Mouse (Mus musculus) A20 (cell line): ENCODE measurements around the gene Tada1.

Source experiments
- DNase-seq: peaks from one replicate; pipeline ENCODE4 v3.0.0-alpha.2; 2011; ENCODE audit warnings: low read depth, low spot score

Tada1 gene

GRCm38 (mm10) chr1:166384614-166385013 lies 5.7 kb downstream of the Tada1 start:
- DNase-seq: no peak

GRCm38 (mm10) chr1:166385431-166385830 lies 6.5 kb downstream of the Tada1 start:
- no peak for DNase-seq

- no peak for DNase-seq
Measured at GRCm38 (mm10) chr1:166388511-166388910, 9.6 kb downstream of the Tada1 start.

GRCm38 (mm10) chr1:166389406-166390125 lies 10.7 kb downstream of the Tada1 start:
- no peak for DNase-seq

- no peak for DNase-seq
Measured at GRCm38 (mm10) chr1:166391671-166392070, 12.8 kb downstream of the Tada1 start.

GRCm38 (mm10) chr1:166394770-166395169 lies 15.9 kb downstream of the Tada1 start:
- no peak for DNase-seq

GRCm38 (mm10) chr1:166395661-166396060 lies 16.8 kb downstream of the Tada1 start:
- no peak for DNase-seq

GRCm38 (mm10) chr1:166396381-166396780 lies 17.5 kb downstream of the Tada1 start:
- no peak for DNase-seq

- no peak for DNase-seq
Measured at GRCm38 (mm10) chr1:166401455-166401854, 22.6 kb downstream of the Tada1 start.

GRCm38 (mm10) chr1:166402003-166402402 lies 23.1 kb downstream of the Tada1 start:
- no peak for DNase-seq

GRCm38 (mm10) chr1:166403846-166404245 lies 24.9 kb downstream of the Tada1 start:
- DNase-seq: no peak

GRCm38 (mm10) chr1:166409177-166409700 lies 30.3 kb downstream of the Tada1 start:
- no peak for DNase-seq

- DNase-seq: peak; percentile 92
Measured at GRCm38 (mm10) chr1:166409701-166410220, 30.9 kb downstream of the Tada1 start, which contains the start of gene Pogk. Pogk (minus strand) TSS chr1:166409863.

- no peak for DNase-seq
Measured at GRCm38 (mm10) chr1:166411541-166411940, 32.6 kb downstream of the Tada1 start.

- DNase-seq: no peak
Measured at GRCm38 (mm10) chr1:166412266-166412665, 33.4 kb downstream of the Tada1 start.

- peak; percentile 49 for DNase-seq
Measured at GRCm38 (mm10) chr1:166429053-166429452, 50.2 kb downstream of the Tada1 start.

GRCm38 (mm10) chr1:166429809-166430431 lies 51.0 kb downstream of the Tada1 start:
- DNase-seq: no peak

- no peak for DNase-seq
Measured at GRCm38 (mm10) chr1:166439426-166439825, 60.5 kb downstream of the Tada1 start.

- DNase-seq: no peak
Measured at GRCm38 (mm10) chr1:166441992-166442391, 63.1 kb downstream of the Tada1 start.
